Mouse (Mus musculus) ovary, postnatal 14 days (tissue): ENCODE measurements around the gene Gpr183.

Experiments
- DNase-seq: peaks from one replicate; pipeline ENCODE4 v3.0.0; 2022; ENCODE audit warnings: low spot score

Gene Gpr183

GRCm38 (mm10) chr14:121987691-121988090 lies 22.7 kb upstream of the Gpr183 start:
- no peak for DNase-seq

DNA sequence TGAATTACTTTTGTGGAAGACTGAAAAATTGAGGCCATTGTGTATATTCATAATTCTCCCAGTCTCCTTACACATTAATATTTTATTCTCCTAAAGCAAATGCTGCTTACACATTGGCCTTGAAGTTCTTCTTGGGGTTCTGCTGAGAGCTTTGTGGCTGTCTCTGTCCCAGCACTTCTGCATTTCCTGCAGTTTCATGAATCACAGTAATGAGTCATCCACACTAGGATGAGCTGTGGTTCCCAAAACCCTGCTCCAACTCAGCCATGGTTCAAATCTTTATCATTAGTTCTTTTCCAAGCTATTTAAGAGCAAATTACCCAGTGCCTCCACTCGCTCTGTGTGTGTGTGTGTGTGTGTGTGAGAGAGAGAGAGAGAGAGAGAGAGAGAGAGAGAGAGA lies 22.3 kb upstream of the Gpr183 start:
- DNase-seq, result no peak

DNA sequence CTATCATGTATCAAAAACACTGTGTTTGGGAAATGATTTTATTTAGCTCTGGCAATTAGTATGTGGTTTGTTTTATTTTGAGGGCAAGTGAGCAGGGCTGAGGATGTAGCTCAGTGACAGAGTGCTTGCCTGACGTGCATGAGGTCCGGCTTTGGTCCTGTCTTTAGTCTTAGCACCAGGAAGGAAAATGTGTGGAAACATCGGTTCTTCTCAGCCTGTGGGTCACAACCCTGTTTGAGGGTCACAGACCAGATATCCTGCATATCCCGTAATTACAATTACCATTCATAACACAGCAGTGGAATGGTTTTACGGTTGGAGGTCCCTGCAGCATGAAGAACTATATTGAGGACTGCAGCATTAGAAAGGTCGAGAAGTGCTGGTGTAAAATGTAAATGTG lies 21.0 kb upstream of the Gpr183 start:
- no peak for DNase-seq

GRCm38 (mm10) chr14:121985477-121985876 lies 20.5 kb upstream of the Gpr183 start:
- DNase-seq, result no peak

- DNase-seq, result no peak
Observed at GRCm38 (mm10) chr14:121983009-121983933, 18.3 kb upstream of the Gpr183 start.

- DNase-seq, result no peak
Observed at GRCm38 (mm10) chr14:121981531-121981930, 16.5 kb upstream of the Gpr183 start.

- DNase-seq, result no peak
Observed at GRCm38 (mm10) chr14:121973114-121973513, 8.1 kb upstream of the Gpr183 start.

- no peak for DNase-seq
Observed at GRCm38 (mm10) chr14:121970402-121970801, 5.4 kb upstream of the Gpr183 start.

DNA sequence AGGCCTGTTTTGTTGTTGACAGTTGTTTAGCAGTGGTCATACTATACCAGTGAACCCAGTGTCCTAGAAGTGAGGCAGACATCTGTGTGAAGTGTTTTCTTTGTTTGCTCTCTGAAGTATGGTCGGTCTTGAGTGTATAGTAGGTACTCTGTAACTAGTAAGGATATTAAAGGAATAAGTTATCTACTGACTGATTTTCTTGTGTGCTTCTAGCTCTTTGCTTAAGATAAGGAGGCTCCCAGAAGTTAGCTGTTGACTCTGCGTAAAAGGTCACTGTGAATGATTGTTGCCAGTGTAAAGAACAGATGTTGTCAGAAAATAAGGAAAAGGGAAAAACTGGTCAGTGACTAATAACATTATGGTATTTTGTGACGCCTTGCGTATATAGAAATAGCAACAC lies 2.1 kb upstream of the Gpr183 start:
- DNase-seq, result no peak

DNA sequence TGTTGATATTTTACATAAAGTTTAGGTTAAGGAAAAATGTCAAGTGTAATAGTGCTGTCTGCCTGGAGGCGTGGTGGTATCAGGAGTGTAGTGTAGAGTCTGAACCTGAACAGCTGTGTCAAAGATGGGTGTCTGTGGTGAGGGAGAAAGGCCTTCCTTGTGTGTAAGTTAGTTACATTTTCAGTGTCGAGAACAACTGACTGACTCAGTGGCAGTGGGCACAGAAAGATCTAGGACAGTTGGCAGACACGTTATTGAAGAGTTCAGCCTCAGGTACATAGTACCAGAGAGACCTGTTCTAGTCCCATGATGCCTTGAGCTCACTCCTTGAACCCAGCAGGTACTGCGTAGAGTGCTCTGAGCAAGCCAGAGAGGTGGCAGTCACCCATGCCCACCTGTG lies 466 bp upstream of the Gpr183 start:
- DNase-seq, result no peak

GRCm38 (mm10) chr14:121963942-121964335 lies 1.1 kb downstream of the Gpr183 start:
- no peak for DNase-seq

DNA sequence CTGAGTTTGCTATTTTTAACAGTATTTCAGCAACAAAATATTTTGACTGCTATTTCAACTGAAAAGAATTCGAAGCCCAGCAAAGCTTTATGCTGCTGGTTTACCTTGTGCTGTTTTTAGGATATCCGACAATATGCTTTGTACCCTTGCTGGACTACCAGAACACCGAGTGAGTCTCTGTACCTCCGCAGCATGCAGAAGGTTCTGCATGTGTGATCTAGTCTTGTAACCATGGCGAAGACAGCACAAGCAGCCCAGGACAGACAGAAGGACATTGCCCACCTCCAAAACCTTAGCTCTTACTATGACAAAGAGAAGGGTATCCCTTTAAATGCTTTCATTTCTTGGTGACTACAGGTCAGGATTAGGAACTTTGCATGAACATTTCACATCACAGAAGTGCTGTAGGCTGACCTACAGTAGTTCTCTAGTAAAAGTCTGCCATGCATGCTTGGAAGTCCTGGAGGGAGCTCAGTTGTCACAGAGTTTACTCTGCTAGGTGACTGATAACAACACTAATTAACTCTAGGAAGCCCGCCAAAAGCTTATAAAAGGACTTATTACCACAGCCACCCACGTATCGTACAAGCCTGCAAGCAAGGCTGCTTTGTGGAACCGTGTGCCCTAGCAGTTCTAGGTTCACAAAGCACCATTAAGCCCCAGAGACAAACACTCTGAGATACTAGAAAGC lies 1.6 kb downstream of the Gpr183 start:
- DNase-seq, result no peak

DNA sequence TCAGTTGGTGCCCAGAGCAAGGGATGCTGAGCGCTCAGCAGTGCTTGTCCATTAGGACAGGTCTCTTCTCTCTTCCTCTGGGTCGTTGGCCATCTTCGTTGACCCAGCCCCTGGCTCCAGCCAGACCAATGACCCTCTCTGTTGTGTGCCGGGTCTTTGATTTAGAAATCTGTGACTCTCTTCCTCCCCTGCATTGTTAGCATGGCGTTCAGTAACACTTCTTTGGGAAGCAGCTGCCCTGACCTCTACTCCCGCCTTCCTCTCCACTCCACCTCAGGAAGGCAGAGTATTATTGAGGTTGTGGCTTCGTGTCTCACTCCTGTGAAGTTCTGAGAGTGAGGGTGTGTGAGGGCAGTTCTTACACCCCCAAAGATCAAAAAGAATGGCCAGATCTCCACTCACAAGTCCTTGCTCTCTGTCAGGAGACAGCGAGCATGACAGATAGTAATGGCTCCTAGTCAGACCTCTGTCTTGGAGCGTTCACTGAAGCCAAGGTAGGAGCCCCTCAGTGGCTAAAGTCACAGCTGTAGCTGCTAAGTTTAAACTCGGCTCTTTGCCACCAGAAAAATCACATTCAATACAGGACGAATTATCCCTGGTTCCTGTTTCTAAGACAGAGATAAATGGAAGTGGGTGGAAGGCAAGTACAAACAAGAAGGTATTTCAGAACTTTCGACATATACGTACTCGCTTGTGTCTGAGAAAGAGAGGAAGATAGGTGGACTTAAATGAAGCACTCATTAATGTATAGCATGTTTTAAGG lies 2.7 kb downstream of the Gpr183 start:
- no peak for DNase-seq

DNA sequence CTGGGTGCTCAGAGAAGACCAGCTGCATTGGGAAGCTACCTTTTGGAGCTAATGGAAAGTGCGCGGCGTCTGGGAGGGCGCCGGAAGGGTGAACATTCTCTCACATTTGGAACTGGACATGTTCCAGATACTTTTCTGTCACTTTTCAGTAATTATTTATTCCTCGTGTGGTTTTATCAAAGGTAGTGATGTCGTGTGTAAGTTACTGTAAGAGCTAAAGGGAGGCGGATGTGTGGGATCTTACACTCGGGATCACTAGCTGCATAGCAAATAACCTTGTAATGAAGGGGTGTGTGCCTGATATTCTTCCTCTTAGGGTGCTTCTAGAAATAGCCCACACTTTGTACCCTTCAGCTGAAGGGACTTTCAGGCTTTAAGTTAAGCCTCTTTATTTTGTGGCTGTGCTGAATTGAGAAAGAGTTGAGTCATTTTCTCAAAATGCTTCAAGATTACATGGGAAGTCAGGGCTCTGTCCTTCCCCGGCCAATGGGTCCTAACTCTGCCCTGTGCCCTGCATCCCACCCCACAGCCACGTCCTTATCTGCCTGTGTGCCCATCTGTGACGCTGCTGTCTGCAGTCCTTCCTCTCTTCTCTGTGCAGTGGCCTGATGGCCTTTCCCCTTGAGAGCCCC lies 3.4 kb downstream of the Gpr183 start:
- no peak for DNase-seq

GRCm38 (mm10) chr14:121960997-121961396 lies 4.0 kb downstream of the Gpr183 start:
- DNase-seq, result no peak

- DNase-seq, result no peak
Observed at GRCm38 (mm10) chr14:121960531-121960930, 4.5 kb downstream of the Gpr183 start.

- DNase-seq, result no peak
Observed at GRCm38 (mm10) chr14:121960031-121960430, 5.0 kb downstream of the Gpr183 start.

- DNase-seq, result no peak
Observed at GRCm38 (mm10) chr14:121959538-121959980, 5.4 kb downstream of the Gpr183 start.

DNA sequence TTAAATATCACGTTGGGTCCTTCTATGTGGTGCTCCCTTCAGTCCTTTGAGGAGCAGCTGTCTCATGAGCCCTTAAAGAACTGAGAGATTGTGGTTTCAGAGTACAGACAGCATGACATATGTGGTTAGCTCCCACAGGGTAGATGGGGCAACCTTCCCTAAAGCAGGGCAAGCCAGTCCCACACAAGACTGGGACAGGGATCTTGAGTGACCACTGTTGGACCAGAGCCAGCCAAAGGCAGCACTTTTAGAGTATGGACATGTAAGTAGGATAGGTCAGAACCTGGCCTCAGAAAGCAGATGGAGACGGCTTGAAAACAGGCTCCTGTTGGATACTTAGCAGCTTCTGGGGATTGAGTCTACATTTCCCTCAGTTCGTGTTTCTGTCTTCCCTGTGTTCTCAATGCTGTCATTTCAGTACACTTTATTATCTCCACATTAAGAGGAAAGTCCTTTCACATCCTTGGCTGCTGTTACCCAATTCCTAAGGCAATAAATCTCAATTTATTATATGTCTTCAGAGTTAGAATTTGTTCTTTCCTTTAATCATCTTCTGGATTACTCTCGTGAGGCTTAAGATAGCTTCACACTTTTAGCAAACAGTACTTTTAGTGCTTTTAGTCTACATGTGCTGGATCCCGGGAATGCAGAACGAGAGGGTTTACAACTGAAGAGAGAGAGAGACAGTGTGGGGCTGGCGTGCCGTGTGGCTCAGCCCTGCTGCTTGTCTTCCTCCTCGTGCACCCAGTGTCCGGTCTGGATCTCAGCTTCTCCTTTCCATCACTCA lies 6.1 kb downstream of the Gpr183 start:
- no peak for DNase-seq

- no peak for DNase-seq
Observed at GRCm38 (mm10) chr14:121958041-121958750, 6.8 kb downstream of the Gpr183 start.
